Mouse (Mus musculus): ENCODE data around the gene Zfp28.
A peak's percentile ranks its signal among the peaks of the same experiment; 100 is the strongest.

The Zfp28 gene

GRCm38 (mm10) chr7:6410043-6410442 lies 26.9 kb downstream of the Zfp28 start, which contains the start of gene Gm20715:
TSS of gene Gm20715 (plus strand) at chr7:6410277.
- peak; percentile 97 for DNase-seq

GRCm38 (mm10) chr7:6414626-6415441 lies 31.7 kb downstream of the Zfp28 start:
- no peak for DNase-seq

- no peak for DNase-seq
These were observed 32.3 kb downstream of the Zfp28 start for GRCm38 (mm10) chr7:6415442-6415787.

- no peak for DNase-seq
These were observed 36.8 kb downstream of the Zfp28 start for GRCm38 (mm10) chr7:6419894-6420293.

- DNase-seq, result no peak
These were observed 46.3 kb downstream of the Zfp28 start for GRCm38 (mm10) chr7:6429381-6429780.

GRCm38 (mm10) chr7:6430342-6430741 lies 47.2 kb downstream of the Zfp28 start:
- peak; percentile 22 for DNase-seq

GRCm38 (mm10) chr7:6438388-6438787 lies 55.3 kb downstream of the Zfp28 start, which contains the start of gene Olfr1344:
TSS of gene Olfr1344 (plus strand) at chr7:6438688.
- DNase-seq, result no peak

- no peak for DNase-seq
These were observed 58.1 kb downstream of the Zfp28 start for GRCm38 (mm10) chr7:6441173-6441572.
